Mouse (Mus musculus) c-Kit-positive CD71-positive TER-119-positive erythroid progenitor cells, embryonic 14.5 days (primary cell): ENCODE results near the gene Pkmyt1.
"Not testable (repeated sequence)": the region's sequence is repeated elsewhere in the genome, so short reads cannot be mapped to it uniquely, and the experiment has no call there.

Experiments
- DNase-seq: peaks from one replicate; pipeline ENCODE4 v3.0.0-alpha.2; 2013; ENCODE audit warnings: low spot score

Gene Pkmyt1

DNA sequence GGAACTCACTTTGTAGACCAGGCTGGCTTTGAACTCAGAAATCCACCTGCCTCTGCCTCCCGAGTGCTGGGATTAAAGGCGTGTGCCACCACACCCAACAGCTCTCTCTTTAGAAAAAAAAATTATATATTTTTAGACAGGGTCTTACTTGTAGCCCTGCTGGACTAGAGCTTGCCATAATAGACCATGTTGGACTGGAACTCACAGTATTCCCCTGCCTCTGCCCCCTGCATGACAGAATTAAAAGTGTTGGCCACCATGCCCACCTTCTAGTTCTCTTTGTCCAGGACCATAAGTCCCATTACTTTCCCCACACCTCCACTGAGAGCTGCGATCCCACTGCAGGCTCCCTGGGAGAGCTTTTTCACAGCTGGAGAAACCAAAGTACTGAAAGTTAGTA is 21.3 kb downstream of the Pkmyt1 start:
- DNase-seq = no peak

DNA sequence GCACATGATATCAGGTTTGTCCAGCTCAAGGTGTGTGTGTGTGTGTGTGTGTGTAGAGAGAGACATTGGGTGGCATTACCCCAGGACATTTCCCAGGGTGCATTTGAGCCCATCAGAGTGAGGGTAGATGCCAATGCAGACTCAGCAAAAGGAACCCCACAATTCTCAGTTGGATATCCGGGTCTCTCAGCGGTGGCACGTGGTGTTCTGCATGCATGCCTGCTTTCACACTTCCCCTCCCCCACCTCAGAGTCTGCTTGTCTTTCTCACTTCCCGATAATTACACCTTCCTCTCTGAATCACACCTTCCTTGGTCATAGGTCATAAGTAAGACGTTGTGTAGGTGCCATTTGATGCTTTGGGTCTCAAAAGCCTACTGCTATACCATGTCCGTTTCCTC is 21.9 kb downstream of the Pkmyt1 start:
- no peak for DNase-seq

GRCm38 (mm10) chr17:23748631-23749391 is 22.7 kb downstream of the Pkmyt1 start:
- DNase-seq = peak; percentile 83

DNA sequence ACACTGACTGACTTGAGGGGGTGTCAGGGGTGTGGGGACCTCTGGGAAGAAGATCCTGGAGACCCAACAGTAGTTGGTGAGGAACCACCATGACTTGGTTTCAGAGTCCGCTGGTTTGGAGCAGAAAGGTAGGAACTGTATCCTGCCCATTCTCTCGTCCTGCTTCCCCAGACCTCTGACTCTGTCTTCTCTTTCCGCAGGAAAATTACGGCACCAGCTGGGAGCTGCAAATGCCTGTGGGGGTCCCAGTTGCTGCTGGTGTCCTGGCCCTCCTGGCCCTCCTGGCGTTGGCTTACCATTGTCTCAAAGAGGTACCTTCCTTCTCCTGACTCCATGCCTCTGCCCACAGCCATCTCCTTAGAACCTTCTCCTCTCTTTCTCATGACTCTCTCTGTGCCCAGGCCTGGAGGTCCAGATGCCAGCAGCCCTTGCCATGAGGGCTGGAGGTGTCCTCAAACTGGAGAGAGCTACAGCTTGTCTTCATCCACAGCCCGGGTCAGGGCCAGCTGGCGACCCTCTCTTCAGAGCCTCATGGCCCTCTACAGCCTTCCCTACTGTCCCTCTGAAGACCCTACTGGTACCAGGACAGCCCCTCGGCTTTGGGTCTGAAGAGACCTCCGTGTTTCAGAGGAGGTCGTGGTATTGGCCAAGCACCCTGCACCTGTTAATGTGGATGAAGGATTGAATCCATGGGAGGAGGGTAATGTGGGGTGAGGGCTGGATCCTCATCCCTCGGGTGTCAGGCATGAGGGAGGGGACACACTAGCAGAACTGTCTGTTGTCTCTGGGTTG is 23.5 kb downstream of the Pkmyt1 start:
- DNase-seq = no peak

DNA sequence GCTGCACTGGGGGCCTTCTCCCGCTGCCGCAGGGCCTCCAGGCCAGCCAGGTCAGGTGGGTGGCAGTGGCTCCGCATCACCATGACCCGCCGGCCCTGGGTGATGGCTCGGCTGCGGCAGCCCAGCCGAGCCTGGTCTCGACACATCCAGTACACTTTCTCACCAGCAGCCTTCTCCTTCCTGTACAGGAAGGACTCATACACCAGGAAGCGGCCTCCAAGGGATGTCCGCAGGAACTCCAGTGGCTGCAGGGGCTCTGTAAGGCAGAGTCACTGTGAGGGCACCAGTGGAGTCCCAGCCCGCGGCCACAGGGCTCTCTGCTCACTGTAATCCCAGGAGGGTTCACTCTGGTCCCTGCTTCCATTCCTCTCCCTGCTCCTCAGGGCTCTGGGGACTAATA is 29.6 kb downstream of the Pkmyt1 start:
- no peak for DNase-seq

- DNase-seq = no peak
Observed at GRCm38 (mm10) chr17:23757581-23757980, 31.4 kb downstream of the Pkmyt1 start.

DNA sequence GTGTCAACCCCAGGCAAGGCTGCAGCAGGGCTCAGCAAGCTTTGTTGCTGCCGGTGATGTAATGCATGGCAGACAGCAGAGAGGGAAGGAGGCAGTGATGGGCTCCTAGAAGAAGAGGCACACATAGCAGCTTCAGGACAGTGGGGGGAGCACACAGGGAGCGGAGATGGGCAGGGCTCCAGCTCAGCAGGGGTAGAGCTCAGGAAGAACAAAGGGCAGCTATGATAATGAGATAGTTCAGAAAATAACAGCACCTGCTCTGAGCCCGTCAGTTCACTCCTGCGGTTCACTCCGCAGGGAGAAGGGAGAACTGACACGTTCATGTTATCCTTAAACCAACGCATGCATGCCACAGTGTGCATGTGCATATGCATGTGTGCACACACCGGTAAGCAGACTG is 32.7 kb downstream of the Pkmyt1 start:
- no peak for DNase-seq

DNA sequence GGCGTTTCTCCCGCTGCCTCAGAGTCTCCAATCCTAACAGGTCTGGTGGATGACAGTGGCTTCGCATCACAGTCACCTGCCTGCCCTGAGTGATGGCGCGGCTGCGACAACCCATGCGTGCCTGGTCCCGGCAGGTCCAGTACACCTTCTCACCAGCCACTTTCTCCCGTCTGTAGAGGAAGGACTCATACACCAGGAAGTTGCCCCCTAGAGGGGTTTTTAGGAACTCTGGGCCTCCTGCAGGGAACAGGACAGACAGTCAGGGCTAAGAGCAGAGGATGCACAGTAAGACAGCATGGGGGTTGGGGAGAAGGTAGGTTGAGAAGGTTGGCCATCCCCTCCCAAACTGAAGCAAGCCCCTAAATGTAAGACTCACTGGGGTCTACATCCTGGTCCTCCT is 34.1 kb downstream of the Pkmyt1 start:
- no peak for DNase-seq

- no peak for DNase-seq
Observed at GRCm38 (mm10) chr17:23761155-23761554, 35.0 kb downstream of the Pkmyt1 start.

DNA sequence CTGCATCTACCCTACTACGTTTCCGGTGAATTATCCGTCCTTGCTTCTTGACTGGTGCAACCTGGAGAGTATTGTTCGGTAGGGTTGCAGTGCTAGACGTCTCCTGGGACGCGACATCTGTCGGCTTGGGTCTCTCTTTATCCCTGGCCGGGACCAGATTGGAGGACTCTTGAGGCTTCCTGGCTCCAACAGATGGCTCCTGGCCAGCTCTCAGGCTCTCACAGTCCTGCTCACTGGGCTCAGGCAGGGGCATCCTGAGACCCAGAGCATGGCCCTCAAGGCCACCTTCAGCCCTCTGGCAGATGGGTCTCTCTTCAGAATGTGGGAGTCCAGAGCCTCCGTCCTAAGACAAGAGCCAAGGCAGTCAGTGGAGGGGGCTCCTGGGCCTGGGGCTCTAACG is 36.8 kb downstream of the Pkmyt1 start:
- no peak for DNase-seq

- no peak for DNase-seq
Observed at GRCm38 (mm10) chr17:23770493-23770892, 44.4 kb downstream of the Pkmyt1 start.

GRCm38 (mm10) chr17:23770896-23771283 is 44.8 kb downstream of the Pkmyt1 start:
- peak; percentile 37 for DNase-seq

DNA sequence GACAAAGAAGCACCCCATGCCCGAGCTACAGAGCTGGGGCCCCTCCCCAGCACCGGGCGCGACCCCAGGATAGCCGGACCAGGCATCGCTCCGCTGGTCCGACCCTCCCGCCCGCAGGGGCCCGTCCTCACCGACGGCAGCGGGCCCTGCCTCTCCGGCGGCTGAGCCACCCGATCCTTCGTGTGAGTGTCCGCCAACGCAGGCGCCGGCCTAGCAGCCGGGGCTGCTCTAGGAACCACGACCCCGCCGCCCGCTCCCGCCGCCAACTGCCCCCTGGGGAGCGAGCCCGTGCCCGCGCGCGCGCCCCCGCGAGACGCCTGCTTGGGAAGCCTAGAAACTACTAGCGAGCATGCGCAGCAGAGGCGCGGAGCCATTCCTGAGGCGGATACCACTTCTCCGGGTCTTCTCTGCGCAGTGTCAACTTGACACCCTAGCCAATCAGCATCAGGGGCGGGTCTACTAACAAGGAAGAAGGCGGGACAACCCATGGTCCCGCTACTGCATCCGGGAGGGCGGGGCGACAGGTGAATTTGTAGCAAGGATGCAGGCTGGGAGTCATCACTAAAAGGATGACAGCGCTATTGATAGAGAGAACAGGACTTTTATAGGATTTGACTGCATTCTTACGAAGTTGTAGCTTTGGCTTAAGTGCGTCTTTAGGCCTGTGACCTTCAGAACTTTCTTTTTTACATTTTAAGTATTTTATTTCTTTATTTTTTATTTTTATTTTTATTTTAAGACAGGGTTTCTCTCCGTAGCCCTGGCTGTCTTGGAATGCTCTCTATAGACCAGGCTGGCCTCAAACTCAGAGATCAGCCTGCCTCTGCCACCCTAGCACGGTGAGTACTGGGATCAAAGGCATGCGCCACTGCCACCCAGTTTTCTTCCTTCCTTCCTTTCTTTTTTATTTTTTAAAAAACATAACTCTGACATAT is 45.4 kb downstream of the Pkmyt1 start, which contains the start of gene Flywch1:
Flywch1 (minus strand) TSS at position 319 of the 935 bp plus-strand sequence.
- DNase-seq = peak; percentile 94

- not testable (repeated sequence) for DNase-seq
Observed at GRCm38 (mm10) chr17:23772219-23772556, 46.1 kb downstream of the Pkmyt1 start.

DNA sequence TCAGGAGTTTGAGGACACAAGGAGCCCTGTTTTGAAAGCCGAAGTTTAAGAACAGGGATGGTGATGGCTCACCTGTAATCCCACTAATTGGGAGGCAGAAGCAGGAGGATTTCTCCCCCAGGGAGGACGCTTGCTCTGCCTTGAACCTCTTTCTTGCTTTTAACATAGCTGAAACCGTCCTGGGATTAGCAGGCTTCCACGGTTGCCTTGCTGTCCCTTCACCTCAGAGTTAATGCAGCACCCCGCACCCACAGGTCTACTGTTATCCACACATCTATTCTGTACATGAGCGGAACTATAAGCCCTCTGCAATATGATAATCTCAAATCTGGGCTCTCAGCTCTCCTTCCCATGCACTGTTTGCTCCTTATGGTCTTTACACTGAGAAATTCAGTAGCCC is 47.5 kb downstream of the Pkmyt1 start:
- DNase-seq = no peak

- DNase-seq = peak; percentile 52
Observed at GRCm38 (mm10) chr17:23774090-23774489, 48.0 kb downstream of the Pkmyt1 start.

- no peak for DNase-seq
Observed at GRCm38 (mm10) chr17:23776216-23776615, 50.1 kb downstream of the Pkmyt1 start.

GRCm38 (mm10) chr17:23777141-23777540 is 51.0 kb downstream of the Pkmyt1 start:
- DNase-seq = no peak

GRCm38 (mm10) chr17:23778447-23778846 is 52.3 kb downstream of the Pkmyt1 start:
- DNase-seq = no peak

- no peak for DNase-seq
Observed at GRCm38 (mm10) chr17:23783352-23783751, 57.2 kb downstream of the Pkmyt1 start.

- peak; percentile 73 for DNase-seq
Observed at GRCm38 (mm10) chr17:23785561-23786471, 59.7 kb downstream of the Pkmyt1 start, which contains the start of gene Flywch2. Gene Flywch2 (minus strand): TSS chr17:23786081.
